Mouse (Mus musculus) kidney, adult 9 months (tissue): ENCODE data around the gene Tnn.

ENCODE experiments used
- DNase-seq: peaks from one replicate; pipeline ENCODE4 v3.0.0; 2022

The Tnn gene

DNA sequence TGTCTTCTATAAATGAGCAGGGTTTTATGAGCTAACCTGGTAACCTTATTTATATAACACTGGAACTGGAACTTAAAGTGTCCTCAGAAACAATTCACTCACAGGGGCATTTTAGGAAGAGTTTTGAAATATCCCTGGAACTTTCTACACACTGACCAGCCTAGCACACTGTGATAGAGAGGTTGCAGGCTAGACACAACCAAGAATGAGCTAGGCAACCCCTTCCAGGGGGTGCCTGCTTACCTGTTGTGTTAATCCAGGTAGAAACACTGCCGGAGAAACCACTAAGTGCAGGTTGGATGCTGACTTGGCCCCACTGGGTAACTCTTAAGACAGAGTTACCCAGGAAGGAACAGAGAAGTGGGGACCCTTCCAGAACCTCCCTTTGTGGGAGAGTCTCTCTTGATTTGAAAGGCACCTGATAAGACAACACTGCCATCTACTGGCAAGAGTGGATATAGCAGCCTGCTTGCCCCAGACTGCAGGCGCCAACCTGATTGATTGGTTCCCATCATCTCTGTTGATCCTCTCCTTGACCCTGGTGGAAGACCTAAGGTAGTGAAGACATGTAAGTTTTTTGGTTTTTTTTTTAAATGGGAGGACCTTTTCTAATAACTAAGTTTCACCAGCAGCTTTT, 72.5 kb downstream of the Tnn start:
- DNase-seq: peak; percentile 75

DNA sequence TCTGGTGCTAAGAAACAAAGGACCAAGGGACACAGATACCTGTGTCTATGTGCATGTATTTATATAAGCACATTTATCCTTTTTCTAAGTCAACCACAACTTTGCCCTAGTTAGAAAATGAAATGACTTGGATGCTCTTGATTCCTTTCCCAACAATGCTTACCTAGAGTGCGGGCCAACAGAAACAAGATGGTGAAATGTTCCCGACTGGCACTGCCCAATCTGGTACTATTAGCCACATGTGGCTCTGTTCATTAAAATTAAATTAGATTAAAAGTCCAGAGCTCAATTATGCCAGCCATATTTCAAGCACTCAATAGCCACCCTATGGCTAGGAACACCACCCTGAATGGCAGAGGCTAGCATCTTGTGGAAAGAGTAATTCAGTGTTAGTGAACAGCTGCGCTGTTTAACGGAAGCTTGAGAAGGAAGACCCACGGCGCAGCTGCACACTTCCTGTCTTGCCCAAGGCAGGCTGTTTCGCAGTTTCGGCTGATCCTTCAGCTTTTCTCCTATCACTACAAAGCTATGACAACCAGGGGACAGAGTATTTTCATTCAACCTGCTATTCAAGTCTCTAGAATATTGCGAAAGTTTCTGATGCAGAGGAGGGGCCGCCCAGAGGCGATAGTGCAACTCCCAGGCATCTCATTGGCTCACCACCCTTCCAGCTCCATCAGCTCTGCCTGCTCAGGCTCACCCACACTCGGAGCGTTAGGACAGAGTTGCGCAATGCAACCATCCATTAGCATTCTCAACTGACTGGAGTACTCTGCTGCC, 74.3 kb downstream of the Tnn start:
- peak; percentile 46 for DNase-seq

DNA sequence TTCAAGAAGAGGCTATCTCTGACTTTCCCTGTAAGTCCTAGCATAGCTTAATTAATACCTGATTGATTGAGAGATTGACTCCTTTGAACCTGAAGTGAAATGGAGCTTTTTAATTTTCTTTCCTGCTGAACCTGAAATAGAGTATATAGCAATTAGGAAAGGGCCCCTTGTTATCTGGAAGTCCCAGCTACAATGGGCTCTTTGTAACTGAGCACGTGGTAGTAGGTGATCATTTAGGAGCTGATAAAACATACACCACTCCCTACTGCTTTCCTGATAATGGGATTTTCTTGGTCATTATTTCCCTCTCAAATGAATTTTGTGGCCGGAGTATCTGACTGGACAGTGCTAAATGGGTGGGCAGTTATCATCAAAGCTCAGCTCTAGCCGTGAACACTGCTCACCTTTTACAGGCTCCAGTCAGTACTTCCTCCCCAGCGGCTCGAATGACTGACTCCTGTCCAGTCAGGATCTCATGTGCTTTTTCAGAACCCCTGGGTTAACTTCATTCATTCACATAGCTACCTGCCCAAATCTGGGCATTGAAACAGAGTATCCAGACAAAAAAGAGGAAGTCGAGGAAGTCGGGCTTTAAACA, 88.7 kb downstream of the Tnn start:
- no peak for DNase-seq

DNA sequence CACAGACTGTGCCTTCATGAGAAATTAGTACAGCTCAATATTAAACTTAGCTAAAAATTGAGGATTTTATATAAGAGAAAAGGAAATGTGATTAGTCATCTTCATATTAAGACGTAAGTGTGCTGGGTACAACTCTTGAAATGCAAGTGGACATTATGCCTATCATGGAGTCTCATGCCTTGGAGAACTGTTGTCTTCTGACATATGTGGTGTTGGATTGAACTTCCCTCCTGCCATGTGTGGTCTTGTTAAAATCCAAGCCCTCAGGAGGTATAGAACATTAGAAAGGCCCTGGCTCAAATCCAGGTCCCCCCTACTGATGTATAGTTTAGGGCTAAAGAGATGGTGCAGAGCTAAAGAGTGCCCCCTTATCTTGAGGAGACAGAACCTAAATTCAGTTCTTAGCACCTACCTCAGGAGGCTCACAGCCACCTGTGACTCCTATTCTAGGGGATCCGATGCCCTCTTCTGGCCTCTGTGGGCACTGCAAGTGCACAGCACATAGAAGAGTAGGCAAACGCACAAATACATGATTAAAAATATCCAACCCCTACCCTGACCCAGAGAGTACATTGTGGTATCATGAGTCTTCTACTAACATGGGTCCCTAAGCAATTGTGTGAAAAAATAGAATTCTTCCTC, 91.5 kb downstream of the Tnn start:
- peak; percentile 37 for DNase-seq

DNA sequence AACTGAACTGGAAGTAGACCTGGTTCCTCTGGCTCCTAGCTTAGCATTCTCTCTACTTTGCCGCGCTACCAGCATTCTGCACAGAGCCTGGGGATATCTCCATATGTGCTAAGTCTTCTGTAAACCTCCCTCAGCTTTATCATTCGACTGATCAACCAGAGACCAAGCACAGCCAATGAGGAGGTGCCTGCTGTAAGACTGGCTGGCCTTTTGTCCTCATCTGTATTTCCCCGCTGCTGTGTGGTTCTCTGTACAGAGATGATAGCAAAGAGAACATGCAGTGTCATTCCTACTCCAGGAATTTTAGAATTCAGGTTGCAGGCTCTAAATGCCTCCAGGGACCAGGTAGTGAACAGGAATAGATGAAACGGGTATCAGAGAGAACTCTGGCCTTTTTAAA, 92.1 kb downstream of the Tnn start:
- DNase-seq: no peak

DNA sequence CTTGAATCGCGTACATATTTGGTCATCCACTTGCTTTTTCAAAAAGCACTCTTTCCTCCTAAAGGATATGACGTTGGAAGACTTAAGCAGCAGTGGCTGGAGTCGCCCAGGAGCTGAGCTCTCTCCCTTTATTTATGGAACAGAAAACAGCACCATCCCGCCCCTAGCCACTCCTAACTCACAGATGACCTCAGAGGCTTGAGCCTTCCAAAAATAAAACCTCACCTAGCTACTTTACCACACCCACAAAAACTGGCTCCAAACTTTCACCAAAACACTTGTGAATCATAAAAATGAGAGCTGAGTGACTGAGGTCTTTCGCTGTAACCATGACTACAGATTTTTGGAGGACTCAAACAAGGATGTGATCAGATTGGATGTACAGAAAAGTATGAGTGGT, 92.8 kb downstream of the Tnn start:
- no peak for DNase-seq

DNA sequence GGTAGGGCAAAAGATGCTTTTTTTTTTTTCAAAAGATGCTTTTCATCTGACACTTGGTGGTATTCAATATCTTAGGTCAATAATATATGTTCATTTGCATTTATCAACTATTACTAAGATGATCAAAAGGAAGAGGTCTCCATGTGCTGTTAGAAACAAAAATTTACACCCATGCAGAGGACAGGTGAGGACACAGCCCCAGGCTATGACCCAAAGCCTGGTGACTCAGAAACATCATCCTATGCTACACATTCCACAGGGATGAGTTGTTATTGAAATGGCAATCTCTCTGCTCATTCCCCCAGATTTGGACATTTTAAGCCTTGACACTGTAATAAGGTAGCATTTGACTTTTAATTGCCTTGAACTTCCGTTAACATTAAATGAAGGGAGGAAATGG, 93.5 kb downstream of the Tnn start:
- DNase-seq: no peak

DNA sequence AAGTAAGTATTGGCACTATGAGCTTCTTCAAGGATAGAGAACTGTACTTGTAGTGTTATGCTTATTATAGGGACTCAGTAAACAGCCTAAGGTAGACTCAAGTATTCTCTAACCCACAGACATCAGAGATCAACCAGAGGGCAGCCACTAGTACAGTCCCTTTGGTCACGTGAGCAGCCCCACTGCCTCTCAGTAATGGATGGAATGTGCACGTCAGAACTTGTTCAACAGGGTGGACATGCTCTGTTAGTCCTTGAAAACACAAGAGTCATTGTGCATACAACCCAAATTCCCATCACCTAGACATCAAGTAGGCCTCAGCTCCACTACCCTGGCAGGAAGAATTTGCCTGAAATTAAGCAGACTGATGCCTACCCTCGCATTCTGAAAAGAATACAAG, 95.7 kb downstream of the Tnn start:
- DNase-seq: peak; percentile 57

DNA sequence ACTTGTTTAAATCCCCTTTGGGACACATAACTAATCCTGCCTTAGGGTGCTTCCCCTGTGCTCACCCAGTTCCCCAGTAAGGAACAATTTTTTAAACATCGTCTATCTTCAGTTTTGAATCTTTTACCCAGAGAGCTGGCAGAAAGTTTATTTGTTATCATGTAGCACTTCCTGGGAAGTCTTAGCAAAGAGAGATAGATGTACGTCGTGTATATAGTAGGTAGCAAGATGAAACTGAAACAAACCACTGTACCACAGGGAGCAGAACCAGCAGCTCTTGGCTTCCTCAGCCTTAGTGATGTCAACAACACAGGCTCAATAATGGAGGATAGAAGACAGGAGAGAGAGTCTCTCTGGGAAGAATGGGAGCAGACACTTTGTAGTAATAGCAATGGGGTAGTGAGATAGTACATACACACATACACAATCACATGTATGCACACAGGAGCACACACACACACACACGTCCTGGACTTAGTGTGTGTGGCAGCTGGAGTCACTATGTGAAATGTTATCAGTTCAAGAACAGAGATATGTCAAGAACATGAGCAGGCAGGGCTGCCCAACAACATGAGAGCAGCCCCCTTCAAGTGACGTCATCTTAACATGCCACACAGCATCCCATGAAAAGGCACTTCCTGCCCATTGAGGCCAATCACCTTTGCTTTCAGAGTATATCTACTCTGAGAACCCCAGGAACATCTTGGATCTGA, 98.9 kb downstream of the Tnn start:
- no peak for DNase-seq

DNA sequence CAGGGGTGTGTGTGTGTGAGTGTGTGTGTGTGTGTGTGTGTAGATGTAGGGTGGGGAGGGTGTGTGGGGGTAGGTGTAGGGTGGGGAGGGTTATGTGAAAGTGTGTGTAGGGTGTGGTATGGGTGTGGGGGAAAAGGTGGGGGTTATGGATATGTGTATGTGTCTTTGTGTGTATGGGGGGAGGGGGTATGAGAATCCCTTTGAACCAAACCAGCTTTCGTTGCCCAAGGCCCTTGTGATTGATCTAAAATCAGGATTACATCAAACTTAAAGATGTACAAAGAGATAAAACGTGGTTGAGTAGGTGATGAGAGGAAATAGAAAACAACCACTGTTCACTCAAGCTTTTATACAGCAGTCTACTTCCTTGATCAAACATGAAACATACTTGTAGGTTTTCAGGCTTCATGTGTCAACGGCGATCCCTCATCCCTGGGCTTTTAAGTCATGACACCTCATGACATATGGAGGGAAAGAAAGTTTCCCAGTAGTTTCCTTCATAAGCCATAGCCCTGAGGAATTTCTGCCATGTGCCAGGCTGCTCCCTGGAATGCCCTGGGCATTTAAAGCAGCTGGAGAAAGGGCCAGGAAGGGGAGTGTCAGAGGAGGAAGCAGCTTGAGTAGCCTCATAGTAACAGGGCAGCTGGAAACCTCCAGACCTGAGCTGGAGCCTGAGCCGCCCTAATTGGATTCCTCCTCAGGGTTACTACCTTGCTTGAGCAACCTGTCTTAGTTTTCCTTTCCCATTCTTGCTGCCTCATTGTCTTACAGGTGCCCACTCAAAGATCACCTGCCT, 99.7 kb downstream of the Tnn start:
- peak; percentile 19 for DNase-seq

DNA sequence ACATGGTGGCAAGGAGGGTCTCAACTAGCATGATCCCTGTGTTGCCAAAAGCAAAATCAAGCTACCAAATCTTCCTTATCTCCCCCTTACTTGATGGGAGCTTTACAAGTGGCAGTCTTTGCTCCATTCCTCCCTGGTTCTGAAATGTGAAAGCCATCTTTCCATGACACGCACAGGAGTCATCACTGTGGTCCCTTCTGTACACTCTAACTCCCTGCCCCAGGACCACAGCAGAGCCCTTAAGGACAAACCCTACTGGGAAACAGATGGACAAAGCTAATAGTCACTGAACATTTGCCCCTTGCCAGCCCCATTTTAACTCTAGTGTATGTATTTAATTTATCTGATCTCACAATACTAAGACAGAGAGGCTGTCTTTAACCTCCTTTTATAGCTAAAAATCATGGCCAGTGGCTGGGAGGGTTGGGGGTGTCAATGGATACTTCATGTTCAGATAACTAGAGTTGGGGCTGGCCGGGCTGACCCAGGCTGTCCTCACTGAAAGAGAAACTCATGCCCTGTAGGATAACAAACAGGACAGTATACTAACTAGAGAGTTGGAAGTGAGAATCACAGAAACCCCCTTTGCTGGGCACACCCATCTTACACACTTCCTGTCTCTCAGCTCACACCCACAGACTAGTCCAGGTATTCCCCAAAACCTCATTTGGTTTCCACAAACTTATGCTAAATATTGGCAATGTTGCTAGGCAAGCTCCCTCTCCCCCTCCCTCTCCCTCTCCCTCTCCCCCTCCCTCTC, 100.6 kb downstream of the Tnn start:
- DNase-seq: no peak

DNA sequence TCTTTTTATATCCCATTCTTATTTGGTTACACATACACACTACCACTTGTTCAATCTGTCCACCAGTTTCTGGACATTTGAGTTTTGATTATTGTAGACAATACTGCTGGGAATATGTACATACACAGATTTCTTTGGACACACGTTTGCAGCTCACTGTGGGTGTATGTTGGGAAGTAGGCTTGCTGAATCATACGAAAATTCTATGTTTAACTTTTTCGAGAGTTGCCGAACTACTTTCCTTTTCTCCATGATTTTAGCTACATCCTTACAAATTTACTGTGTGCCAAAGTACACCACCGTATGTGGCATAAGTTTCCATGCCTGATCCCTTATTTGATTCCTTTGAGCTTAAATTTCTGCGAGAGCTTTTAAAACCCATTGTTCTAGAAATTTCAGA, 102.5 kb downstream of the Tnn start:
- DNase-seq: no peak

DNA sequence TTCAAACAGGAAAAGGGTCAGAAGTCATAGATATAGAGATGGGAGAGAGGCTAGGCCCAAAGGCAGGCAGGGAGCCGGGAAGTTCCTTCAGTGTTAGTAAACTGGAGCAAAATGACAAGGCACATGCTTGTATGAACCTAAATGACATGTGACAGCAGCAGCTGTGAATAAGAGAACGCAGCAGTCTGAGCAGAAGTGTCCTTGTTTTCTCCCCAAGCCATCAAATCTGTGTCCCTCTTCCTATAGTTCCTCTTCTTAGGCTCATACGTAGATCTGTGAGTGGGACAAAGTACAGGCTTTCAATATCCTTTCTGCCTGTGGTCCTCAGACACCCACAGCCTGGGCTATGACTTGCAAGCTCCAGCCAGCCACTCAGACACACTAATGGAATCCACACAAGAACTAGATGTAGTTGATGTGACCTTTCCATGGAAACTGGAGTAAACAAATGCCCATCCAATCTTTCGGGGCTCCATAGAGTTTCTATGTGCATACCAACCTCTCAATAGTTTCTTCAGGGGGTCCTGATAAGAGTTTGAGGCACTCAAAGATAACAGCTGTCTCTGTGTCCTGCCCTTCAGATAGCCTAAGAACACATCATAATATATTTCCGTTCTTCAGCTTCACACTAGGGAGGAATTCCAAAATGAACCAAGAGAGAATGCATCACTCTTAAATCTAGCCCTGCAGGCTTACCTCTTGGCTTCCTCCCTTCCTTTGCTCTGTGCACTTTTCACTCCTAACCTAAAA, 104.1 kb downstream of the Tnn start:
- no peak for DNase-seq

DNA sequence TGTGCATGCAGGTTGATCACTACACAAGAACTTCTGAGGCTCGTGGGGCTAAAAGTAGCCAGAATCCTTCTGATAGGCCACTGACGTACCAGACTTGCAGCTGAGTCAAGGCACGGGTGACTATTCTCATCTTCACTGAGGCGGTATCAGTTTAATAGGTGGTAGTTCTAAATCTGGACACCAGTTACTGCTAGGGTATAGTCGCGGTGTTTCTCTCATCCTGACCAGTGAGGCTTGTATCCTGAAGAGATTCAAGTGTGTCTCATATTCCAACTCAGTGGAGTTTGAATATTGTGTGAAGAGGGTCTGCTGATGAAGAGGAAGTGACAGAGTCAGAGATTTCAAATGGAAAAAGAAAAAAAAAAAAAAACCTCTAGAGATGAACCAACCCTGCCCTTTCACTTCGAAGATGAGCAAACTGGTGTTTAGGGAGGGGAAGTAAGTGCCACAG, 105.9 kb downstream of the Tnn start:
- DNase-seq: no peak

DNA sequence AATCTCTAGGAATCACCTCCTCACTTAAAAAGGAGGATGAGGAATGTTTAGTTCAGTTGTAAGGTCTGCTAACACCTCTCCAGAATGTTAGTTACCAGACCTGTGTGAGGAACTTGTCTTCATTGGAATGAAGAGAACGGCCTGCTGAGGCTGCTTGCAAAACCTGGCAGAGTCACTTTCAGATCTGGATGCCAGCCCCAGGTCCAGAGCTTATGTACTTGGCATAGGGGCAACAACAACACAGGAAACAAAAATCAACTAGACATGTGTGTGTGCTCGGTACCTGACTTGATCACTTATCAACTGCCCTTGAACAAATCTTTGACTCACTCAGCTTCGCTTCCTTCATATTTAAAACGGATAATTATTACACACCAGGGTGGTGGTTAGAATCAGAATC, 106.6 kb downstream of the Tnn start:
- no peak for DNase-seq

DNA sequence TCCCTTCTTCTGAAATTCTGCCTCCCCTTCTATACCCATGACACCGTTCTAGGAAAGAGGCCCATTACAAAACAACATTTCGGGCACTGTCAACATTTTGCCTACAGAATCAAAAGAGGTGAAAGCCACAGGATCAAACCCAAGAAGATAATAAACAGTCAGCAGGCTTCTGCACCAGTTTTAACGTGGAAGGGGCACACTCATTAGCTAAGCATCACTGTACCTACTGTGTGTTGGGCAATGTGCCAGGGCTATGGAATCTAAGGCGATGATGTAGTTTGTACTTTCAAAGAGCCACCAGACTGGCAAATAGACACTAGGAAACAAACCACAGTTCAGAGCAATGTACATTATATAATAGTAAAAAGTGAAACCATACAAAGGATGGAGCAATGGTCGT, 107.4 kb downstream of the Tnn start:
- DNase-seq: no peak

DNA sequence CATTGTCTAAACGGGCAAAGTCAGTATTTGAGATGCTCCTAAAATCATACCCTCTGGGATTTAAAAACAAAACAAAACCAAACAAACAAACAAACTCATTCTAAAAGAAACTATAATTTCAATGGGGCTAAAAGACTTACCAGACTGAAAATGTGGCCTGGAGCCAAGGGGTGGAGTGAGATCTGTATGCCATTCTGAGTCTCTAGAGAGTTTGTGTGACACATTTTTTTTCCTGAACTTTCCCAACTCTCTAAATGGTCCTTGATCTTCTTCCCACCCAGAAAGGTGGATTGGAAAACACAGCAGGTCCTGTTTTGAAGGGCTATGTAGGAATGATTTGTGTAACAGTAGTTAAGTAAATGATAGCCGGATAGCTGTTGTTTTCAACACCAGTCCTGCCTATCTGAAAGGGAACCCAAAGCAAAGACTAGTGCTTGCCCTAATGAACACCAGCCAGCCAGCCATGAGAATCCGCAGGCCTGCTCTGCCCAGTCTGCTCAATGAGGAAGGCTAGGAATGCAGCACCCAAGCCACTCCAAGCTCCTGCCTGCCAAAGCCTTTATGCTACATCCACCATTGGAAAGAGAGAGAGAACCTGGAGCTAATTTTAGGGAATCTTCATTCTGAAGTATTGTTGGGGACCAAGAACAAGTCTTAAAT, 108.2 kb downstream of the Tnn start:
- DNase-seq: peak; percentile 26

DNA sequence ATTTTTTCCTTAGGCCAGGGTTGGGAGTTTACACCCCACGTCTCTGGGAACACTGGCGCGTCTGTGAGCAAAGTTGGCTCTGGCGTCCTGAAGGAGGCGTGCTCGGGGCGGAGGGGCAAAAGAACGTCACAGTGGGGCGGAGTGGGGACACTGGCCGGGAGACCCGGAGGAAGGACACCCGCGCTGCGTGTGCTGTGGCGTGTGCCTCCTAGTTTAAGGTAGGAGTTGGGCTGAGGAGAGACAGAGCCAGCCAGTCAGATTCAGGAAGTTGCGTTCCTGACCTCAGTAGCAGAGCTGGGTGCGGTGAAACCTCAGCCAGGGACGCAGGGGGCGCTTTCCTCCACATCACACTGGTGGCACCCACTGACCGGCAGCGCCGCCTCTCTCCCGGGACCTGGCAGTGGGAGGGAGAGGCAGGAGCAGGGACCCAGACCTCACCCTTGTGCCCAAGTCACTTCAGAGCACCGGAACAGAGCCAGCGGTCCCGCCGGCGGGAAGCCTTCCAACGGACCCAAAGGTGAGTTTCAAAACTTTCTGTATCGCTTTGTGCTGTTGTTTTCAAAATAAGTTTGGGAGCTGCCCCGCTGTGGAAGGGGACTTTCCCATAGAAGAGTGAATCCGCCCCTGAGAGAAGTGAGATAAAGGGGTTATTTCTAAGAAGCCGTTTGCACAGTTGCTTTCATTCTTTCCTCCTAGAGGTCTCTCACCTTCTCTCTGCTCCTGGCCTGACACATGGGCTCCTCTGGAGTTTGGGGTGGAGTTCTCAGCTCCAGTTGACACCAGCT, 109.0 kb downstream of the Tnn start, which contains the start of gene 4930523C07Rik:
Gene 4930523C07Rik, plus strand, starts transcription at position 146 of the 785 bp plus-strand sequence.
- DNase-seq: peak; percentile 79
